Mouse (Mus musculus) kidney, adult 2 months (tissue): ENCODE results near the gene Upp2.

Experiments used
- CTCF ChIP-seq: fragments of 200-500 bp; conservative IDR thresholded peaks from 2 replicates; pipeline ENCODE4 v1.5.1; 2011; ENCODE audit warnings: low read depth, mild to moderate bottlenecking, control low read depth, low read length, moderate library complexity, mixed read lengths; ENCODE audit not compliant: insufficient read depth, insufficient read length
- POLR2A ChIP-seq: fragments of 200-500 bp; IDR thresholded peaks from one replicate; pipeline ENCODE4 v1.6.1; 2011; ENCODE audit warnings: low read depth, low read length, control low read depth

DNA sequence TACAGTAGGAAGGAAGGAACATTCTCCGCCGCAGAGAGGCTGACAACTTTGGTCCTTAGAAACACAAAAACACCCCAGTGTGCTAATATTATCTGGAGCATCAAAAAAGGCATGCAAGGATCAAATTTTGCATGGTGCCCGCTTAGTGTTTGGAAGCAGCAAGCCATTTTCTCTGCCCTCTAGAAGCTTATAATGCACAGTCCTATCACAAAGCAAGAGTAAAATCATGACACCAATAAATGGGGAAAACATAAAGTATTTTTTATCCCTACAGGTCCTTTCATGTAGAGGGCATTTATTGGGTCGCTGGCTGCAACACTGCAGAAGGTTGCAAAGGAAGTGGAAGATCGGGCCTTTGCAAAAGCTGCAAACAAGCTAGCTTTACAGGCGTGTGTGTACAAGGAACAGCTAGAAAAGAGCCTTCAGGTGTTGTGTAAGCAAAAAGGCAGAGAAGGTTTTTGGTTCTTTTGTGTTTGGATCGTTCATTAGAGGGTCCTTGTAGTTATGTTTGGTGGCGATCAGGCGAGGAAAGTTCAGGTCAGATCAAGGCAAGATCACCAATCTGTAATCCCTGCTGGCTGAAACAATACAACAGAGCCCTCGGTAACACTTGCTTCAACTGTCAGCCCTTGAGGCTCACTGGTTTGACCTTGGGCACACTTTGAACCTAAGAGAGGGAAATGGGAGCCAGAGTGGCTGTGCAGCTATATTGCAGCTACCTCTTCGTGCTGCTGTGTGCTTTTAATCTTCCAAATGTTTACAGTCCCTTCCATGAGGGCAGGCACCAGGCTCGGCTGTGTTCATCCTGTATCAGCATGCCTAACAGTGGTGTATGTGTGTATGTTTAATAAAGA lies 995 bp downstream of the Upp2 start:
- no peak for TF ChIP-seq POLR2A
- no peak for TF ChIP-seq CTCF
